Mouse (Mus musculus) kidney, adult 9 months (tissue): Measurements from ENCODE around the gene Nme2.
A peak's percentile ranks its signal among the peaks of the same experiment; 100 is the strongest.

Source experiments
- DNase-seq: peaks from one replicate; pipeline ENCODE4 v3.0.0; 2022

Nme2 gene

GRCm38 (mm10) chr11:93956159-93956558 is at the start of gene Nme2:
Gene Nme2 (minus strand): TSS chr11:93956259.
- no peak for DNase-seq

GRCm38 (mm10) chr11:94003346-94003745 is 47.3 kb upstream of the Nme2 start:
- DNase-seq, result peak; percentile 31

DNA sequence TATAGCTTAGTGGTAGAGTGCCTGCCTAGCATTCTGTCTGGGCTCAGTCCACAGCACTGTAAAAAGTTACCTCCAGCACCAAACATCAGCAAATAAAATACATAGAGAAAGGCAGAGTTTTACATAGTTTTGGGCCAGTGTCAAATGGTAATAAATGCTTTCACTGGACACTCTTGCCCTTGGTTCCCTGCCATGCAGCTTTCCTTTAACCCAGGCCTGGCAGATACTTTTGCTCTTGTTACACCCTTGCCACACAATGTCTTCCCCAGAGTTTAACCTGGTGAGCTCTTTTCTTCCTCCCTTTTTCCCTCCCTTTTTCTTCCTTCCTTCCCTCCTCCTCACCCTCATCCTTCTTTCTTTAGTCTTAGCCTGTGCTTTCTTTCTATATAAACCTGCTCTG is 43.2 kb upstream of the Nme2 start:
- DNase-seq, result peak; percentile 39

- peak; percentile 97 for DNase-seq
Observed at GRCm38 (mm10) chr11:93997141-93997775, 41.2 kb upstream of the Nme2 start.

DNA sequence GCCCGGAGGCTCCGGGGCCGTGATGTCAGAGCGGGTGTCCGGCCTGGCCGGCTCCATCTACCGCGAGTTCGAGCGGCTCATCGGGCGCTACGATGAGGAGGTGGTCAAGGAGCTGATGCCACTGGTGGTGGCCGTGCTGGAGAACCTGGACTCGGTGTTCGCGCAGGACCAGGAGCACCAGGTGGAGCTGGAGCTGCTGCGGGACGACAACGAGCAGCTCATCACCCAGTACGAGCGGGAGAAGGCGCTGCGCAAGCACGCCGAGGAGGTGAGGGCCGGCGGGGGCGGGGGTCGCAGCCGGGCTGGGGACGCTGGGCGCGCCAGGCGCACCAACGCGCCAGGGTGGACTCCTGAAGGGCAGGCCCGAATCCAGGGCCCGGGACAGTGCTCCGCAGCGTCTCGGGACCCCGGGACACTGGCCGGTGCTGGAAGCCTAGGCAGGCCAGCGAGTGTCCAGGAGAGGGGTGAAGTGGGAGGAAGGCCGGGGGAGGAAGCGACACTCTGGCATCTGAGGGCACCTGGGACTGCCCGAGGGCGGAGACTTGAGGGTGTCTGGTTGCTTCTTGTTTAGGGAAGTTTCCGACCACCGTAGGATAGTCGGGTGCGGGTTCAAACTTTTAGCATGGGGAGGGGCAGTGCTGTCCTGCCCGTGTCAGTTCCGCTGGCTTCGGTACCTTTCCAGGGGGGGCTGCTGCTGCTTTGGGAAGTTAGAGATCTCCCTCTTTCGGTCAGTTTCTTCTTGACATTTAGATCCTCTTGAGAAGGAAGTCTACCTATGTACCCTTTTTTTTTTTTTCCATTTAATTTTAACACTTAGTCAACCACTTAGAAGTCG is 40.5 kb upstream of the Nme2 start:
- DNase-seq, result peak; percentile 63

DNA sequence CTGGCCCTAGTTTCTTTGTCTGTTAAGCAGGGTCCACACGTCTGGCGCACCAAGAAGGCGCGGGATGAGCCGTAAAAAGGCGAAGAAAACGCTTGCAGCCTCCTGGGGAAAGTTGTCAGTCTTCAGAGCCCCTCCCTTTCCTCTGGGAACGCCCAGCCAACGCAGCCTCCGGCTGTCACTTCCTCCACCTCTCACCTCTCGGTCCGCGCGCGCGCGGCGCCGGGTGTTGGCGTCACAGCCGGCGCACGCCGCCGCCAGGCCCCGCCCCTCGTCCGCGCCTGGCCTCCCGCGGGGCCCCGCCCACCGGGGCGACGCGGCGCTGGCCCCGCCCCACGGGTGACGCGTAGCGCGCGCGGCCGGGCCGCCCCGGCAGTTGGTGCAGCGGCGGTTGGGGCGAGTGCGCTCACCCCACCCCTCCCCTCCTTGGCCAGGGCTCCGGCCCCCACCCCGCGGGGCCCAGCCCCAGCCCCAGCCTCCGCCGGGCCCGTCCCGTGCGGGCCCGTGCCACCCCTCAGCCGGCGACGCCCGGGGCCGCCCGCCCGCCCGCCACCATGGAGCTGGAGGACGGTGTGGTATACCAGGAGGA is 39.8 kb upstream of the Nme2 start, which contains the start of gene Spag9:
TSS of gene Spag9 (plus strand) at position 372 of the 586 bp plus-strand sequence.
- DNase-seq, result peak; percentile 95

- DNase-seq, result peak; percentile 94
Observed at GRCm38 (mm10) chr11:93995111-93995719, 39.2 kb upstream of the Nme2 start.

DNA sequence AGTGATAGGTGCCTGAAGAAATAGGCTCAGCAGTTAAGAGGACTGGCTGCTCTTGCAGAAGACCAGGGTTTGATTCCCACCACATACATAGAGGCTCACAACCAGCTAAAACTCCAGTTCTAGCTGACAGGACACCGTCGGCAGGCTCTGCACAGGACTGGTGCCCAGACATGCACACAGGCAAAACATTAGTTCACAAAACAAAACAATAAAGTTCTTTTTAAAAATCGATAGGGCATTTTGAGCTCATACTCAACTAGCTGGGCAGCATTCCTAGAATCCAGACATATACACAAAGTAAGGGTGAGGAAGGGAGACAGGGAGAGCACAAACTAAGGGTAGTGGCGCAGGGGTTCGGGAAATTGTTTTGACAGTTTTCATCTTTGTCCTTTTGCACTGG is 38.5 kb upstream of the Nme2 start:
- peak; percentile 27 for DNase-seq

- peak; percentile 76 for DNase-seq
Observed at GRCm38 (mm10) chr11:93988328-93989062, 32.4 kb upstream of the Nme2 start.

DNA sequence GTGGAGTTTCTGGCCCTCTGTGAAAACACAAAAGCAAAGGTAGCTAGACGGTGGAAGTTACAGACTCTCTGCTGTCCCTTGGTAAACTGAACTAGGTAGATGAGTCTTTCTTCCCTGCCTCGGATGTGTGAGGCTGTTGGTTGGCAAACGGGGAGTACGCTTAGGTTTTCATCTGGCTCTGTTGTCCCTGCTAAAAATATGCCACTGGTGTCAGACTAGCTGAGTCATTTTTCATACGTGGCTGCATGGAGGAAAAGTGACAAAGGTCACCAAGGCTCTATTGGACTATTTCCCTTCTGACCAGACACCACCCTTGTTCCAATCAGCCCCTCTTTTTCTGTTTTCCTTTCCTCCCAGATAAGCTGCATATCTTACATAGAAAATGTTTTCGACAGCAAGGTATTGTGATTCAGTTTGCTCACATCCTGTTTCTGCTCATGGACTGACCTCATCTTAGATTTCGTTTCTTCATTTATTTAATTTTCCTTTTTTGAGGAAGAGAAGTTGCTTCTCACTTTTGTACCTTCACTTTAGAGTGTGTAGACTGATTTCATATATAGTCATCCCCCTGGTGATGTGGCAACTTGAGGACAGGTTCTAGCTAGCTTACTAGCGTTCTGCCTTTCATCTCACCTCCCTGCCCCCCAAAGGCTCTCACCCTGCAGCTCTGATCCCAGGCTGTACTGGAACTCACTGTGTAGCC is 31.7 kb upstream of the Nme2 start:
- peak; percentile 63 for DNase-seq

DNA sequence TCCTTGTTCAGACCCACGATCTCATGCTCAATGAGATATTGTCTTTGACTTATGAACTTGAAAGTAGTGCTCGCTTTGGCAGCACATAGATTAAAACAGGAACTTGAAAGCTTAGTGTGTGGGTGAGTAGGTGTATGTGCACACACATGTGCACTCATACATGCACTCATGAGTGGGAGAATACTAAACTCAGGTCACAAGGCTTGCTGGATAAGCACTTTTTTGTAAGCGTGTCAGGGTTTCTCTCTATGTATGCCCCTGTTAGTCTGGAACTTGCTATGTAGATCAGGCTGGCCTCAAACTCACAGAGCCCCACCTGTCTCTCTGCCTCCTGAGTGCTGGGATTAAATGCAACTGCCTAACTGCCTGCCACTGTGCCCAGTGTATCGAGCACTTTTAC is 31.0 kb upstream of the Nme2 start:
- DNase-seq, result no peak

DNA sequence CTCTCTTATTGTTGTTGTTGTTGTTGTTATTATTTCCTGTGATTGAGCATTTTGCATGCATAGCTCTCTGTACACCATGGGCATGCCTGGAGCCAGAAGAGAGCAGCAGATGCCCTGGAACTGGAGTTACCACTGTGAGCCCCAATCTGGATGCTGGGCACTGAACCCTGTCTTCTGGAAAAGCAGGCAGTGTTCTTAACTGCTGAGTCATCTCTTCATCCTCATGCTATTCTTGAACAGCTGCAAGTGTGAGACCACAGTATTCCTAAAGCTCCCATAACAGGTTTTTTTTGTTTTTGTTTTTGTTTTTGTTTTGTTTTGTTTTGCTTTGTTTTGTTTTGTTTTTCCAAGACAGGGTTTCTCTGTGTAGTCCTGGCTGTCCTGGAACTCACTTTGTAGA is 30.2 kb upstream of the Nme2 start:
- DNase-seq, result no peak

- DNase-seq, result no peak
Observed at GRCm38 (mm10) chr11:93985265-93985664, 29.2 kb upstream of the Nme2 start.

GRCm38 (mm10) chr11:93984619-93985018 is 28.6 kb upstream of the Nme2 start:
- DNase-seq, result no peak

- peak; percentile 69 for DNase-seq
Observed at GRCm38 (mm10) chr11:93979502-93980049, 23.5 kb upstream of the Nme2 start.

- DNase-seq, result no peak
Observed at GRCm38 (mm10) chr11:93972951-93973350, 16.9 kb upstream of the Nme2 start.

- DNase-seq, result no peak
Observed at GRCm38 (mm10) chr11:93969799-93970198, 13.7 kb upstream of the Nme2 start.

DNA sequence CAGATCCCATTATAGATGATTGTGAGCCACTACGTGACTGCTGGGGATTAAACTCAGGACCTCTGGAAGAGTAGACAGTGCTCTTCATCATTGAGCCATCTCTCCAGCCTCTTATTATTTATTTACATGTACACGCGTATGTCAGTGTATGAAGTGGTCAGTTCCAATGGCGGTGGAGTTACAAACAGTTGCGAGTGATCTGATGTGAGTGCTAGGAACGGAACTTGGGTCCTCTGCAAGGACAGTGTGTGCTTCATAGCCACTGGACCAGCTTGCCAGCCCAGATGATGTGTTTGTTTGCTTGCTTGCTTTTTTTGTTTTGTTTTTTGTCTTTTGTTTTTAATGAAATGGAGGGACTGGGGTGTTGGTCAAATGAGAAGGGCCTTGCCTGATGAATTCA is 13.1 kb upstream of the Nme2 start:
- DNase-seq, result no peak

GRCm38 (mm10) chr11:93968848-93969128 is 12.7 kb upstream of the Nme2 start:
- no peak for DNase-seq

DNA sequence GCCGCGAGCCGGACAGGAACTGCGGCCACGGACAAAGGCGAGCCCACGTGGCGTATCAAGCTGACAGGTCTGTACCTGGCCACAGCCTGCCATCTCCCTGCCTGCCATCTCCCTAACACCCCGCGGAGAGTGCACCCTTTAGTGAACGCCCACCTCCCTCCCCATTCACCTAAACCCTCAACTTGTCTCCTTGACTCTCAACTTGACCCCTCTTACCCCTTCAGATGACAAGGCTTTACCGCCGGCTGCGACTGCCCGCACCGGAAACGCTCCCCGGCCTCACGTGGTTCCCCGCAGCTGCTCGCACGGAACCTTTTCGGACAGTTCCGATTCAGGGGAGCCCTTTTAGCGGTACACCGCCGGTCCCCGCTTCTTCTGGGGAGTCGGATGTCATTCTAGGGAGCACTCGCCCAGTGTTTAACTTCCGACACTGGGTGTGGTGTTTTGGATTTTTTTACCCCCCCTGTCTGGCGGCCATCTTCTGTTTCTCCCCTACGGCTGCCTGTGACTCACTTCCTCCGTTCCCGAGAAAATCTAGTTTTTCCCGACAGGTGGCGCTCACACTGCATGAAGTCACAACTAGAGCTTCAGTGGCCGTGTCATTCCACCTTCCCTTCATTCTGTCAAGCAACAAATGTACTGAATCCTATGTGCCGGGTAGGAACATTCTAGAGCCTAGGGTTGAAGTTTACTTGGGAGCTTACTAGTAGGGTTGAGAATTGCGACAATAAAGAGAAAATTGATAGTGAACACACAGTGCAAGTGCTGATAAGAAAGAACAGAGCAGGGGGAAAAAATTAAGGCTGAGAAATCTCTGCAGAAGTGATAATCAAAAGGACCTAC is 12.2 kb upstream of the Nme2 start, which contains the start of the genes Gm20390 and Nme1:
TSS of gene Gm20390 (minus strand) at position 289 of the 843 bp plus-strand sequence.
TSS of gene Nme1 (minus strand) at position 517 of the 843 bp plus-strand sequence.
- peak; percentile 99 for DNase-seq

DNA sequence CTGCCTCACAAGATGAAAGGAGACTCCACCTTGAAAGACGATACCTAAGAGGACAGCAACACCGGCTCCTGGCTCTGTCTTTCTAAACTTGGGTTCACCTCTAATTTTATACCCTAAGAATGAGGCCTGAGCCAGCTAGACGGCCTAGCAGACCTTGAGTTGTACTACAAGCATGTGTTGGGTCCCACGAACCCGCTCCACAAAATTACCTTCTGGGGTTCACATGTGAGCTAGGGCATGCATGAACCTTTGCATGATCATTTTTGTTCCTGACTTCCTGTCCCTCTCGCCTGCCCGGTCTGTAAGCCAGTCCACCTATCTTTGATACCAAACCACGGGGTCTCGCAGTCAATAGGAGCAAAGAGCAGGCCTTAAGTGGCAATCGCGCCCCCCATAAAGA is 11.3 kb upstream of the Nme2 start:
- no peak for DNase-seq
